Mouse (Mus musculus) gastrocnemius, postnatal 36 days (tissue): Measurements from ENCODE around the gene Bub3. TPM values are rescaled to one million over a fixed set of nuclear protein-coding genes. Genes with fewer than 3 reads are reported as not detected.

Source experiments
- DNase-seq, 2 experiments: peaks; one replicate each; pipeline ENCODE4 v3.0.0; 2022
- intact Hi-C: fragments of 180-260 bp; cut with DNase I; formaldehyde crosslinking; loops from one replicate; pipeline ENCODE4 v1.15.1; 2025
- long read RNA-seq, 2 experiments: library from polyadenylated mRNA; stranded (forward); transcript quantifications; one replicate each; pipeline ENCODE4 v2.0.0; 2021
- total RNA-seq, 2 experiments: library from RNA; stranded (reverse); gene quantifications; 2 replicates each; pipeline ENCODE4 v1.2.3; 2021

Bub3 gene
- 10 to 100 TPM; 26.9 to 30.5 TPM for total RNA-seq
- long read RNA-seq, experiment 1, transcript Bub3-201 (8 exons, 2,218 nt), result major isoform, 41 of 49 reads
- long read RNA-seq, experiment 1, partial matches to known transcripts, result 6 of 49 reads
- long read RNA-seq, experiment 1, other reads (novel, unspliced or antisense), result 2 of 49 reads
- long read RNA-seq, experiment 2, transcript Bub3-201 (8 exons, 2,218 nt), result major isoform, 48 of 52 reads
- long read RNA-seq, experiment 2, partial matches to known transcripts, result 1 of 52 reads
- long read RNA-seq, experiment 2, other reads (novel, unspliced or antisense), result 3 of 52 reads

- DNase-seq, result peak; percentile 84 to 90
- intact Hi-C loops, result loop anchor here (5.0 to 10.0 kb wide), 2 partner anchors 148 to 1035 kb away; partner anchors contain the start of genes Acadsb, Ate1 and Ikzf5
Observed at GRCm38 (mm10) chr7:131559986-131560696, at the start of gene Bub3. Gene Bub3 (plus strand): TSS chr7:131560222.

GRCm38 (mm10) chr7:131539979-131540378 is 20.0 kb upstream of the Bub3 start:
- intact Hi-C loops, result loop anchor here (1.0 to 10.0 kb wide), 3 partner anchors 212 to 675 kb away; no protein-coding TSS in a partner anchor
- peak; percentile 77 to 79 for DNase-seq

GRCm38 (mm10) chr7:131541184-131542114 is 18.6 kb upstream of the Bub3 start:
- intact Hi-C loops, result no loop called here

GRCm38 (mm10) chr7:131542115-131542871 is 17.7 kb upstream of the Bub3 start, which contains the start of gene Hmx3:
Gene Hmx3 (plus strand): TSS chr7:131542867.
- intact Hi-C loops, result no loop called here
- no peak for DNase-seq

More at GRCm38 (mm10) chr7:131541184-131542114, 18.6 kb upstream of the Bub3 start:
- no peak for DNase-seq

- DNase-seq, result no peak
- intact Hi-C loops, result no loop called here
Observed at GRCm38 (mm10) chr7:131542872-131543622, 17.0 kb upstream of the Bub3 start.

- no peak for DNase-seq
- intact Hi-C loops, result no loop called here
Observed at GRCm38 (mm10) chr7:131543623-131544481, 16.2 kb upstream of the Bub3 start.

- DNase-seq, result no peak
- intact Hi-C loops, result no loop called here
Observed at GRCm38 (mm10) chr7:131544871-131545270, 15.2 kb upstream of the Bub3 start.

GRCm38 (mm10) chr7:131545701-131546385 is 14.2 kb upstream of the Bub3 start:
- DNase-seq, result no peak
- intact Hi-C loops, result no loop called here

GRCm38 (mm10) chr7:131546423-131546822 is 13.6 kb upstream of the Bub3 start:
- no peak for DNase-seq
- intact Hi-C loops, result no loop called here

GRCm38 (mm10) chr7:131547481-131547880 is 12.5 kb upstream of the Bub3 start:
- intact Hi-C loops, result no loop called here

GRCm38 (mm10) chr7:131548473-131548872 is 11.5 kb upstream of the Bub3 start, which contains the start of gene Hmx2:
Gene Hmx2 (plus strand): TSS chr7:131548773.
- intact Hi-C loops, result no loop called here

More at GRCm38 (mm10) chr7:131547481-131547880, 12.5 kb upstream of the Bub3 start:
- no peak for DNase-seq

GRCm38 (mm10) chr7:131551471-131551870 is 8.6 kb upstream of the Bub3 start:
- DNase-seq, result no peak
- intact Hi-C loops, result no loop called here

More at GRCm38 (mm10) chr7:131548473-131548872, 11.5 kb upstream of the Bub3 start, which contains the start of gene Hmx2:
- no peak for DNase-seq

- no peak for DNase-seq
- intact Hi-C loops, result no loop called here
Observed at GRCm38 (mm10) chr7:131551931-131552741, 7.9 kb upstream of the Bub3 start.

GRCm38 (mm10) chr7:131552781-131553180 is 7.2 kb upstream of the Bub3 start:
- DNase-seq, result no peak
- intact Hi-C loops, result no loop called here

GRCm38 (mm10) chr7:131553771-131554175 is 6.2 kb upstream of the Bub3 start:
- intact Hi-C loops, result no loop called here
- DNase-seq, result no peak
